Mouse (Mus musculus): Measurements from ENCODE around the gene Pdha1. TPM values are rescaled to one million over a fixed set of nuclear protein-coding genes. Genes with fewer than 3 reads are reported as not detected.

The Pdha1 gene
- polyA plus RNA-seq, 1 experiment from 2014 or later: 106 TPM

DNA sequence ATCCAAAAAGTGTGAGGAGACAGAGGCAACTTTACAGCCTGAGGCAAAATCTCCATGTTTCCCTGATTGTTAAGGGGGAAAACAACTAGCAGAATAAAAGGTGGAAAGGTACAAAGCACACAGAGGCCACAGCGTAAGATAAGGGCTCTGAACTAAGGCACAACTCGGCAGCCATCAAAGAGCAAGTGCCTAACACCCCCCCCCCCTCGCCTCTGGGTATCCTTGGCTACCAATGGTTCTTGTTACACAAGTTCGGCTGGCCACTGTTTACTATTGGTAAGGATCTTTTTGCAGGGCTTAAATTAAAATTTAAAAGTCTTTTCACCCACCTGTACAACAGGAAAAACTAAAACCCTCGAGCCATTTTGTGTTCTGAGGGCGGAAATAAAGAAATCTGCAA lies 2.5 kb downstream of the Pdha1 start:
- Histone ChIP-seq H3K4me3 (peak overlapping the region; percentile 15), H3K9ac (no peak overlapping the region), H3K4me2 (peak overlapping the region; percentile 63), H3K4me1 (replicated peaks) (peaks cover 19% of the 10 kb centered on the region), H3K27me3 (0 out of 2 replicates have a peak, but pooled peaks cover 2% of the 10 kb centered on the region), H3K9me3 (no peaks in the 10 kb centered on the region), H3K27ac (no peak overlapping the region), H3K36me3 (no peaks in the 10 kb centered on the region; the same call in none of the 2 replicates)
- WGBS: 36% methylated on average over 6 of the region's 6 CpGs
- no peak for ATAC-seq (ENCODE audit: low FRiP score)

- H3K4me1 ChIP-seq (replicated peaks): peaks cover 19% of the 10 kb centered on the region
- 88% methylated on average over 11 of the region's 11 CpGs for WGBS
- no peak overlapping the region for H3K4me2 ChIP-seq
- no peaks in the 10 kb centered on the region for H3K9me3 ChIP-seq
- no peak for ATAC-seq (ENCODE audit: low FRiP score)
- H3K4me3 ChIP-seq: no peak overlapping the region
- no peak overlapping the region for H3K27ac ChIP-seq
- 0 out of 2 replicates have a peak, but pooled peaks cover 2% of the 10 kb centered on the region for H3K27me3 ChIP-seq
- H3K36me3 ChIP-seq: peaks cover 2% of the 10 kb centered on the region
- H3K9ac ChIP-seq: no peak overlapping the region
Observed at GRCm38 (mm10) chrX:160134136-160134843, 3.9 kb downstream of the Pdha1 start.

DNA sequence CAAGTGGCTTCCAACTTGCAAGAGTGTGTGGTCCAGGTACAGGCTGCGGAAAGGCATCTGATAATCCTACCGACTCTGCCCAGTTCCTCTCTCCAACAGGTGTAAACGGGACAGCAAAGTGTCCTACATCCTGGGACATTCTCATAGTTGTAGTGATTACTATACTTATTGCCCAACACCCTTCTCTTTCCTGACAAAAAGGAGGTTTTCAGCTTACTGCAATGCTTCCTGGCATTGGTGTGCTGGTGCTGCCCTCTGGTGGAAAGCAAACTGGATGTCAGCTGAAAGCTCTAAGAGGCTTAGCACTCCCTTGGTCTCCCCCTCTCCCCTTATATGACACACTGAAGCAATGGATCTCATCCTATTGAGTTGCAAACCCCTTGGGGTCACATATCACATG lies 21.6 kb downstream of the Pdha1 start:
- no peak overlapping the region for H3K27ac ChIP-seq
- WGBS: 76% methylated on average over 3 of the region's 3 CpGs
- H3K9ac ChIP-seq: no peak overlapping the region
- no peak overlapping the region for H3K4me2 ChIP-seq
- H3K27me3 ChIP-seq: peaks cover 8% of the 10 kb centered on the region
- 0 out of 2 replicates have a peak, but pooled peaks have one; percentile 46 for ATAC-seq (ENCODE audit: low FRiP score)
- H3K4me1 ChIP-seq (replicated peaks): no peaks in the 10 kb centered on the region
- no peaks in the 10 kb centered on the region for H3K9me3 ChIP-seq
- no peak overlapping the region for H3K4me3 ChIP-seq
- peaks cover 1% of the 10 kb centered on the region; the same call in 1 of the 2 replicates for H3K36me3 ChIP-seq

DNA sequence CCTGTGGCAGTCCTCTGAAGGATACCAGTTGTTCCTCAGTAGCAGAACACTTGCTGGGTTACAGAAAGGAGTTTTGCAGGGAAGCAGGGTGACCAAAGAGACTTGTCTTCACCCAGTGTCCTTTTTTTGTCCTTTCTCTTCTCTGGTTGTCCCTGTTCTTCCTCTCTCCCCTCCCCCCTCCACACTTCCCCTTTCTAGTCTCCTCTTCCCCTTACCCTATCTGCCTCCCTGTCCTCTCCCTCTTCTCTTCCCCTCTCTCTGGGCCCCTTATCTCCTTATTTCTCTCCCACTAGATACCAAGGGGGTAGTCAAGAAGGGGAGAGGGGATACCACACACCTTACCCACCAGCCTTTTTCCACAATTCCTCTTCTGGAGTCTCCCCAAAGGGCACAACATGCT lies 22.1 kb downstream of the Pdha1 start:
- no peaks in the 10 kb centered on the region for H3K9me3 ChIP-seq
- no peaks in the 10 kb centered on the region for H3K4me1 ChIP-seq (replicated peaks)
- H3K4me3 ChIP-seq: no peak overlapping the region
- no peak overlapping the region for H3K4me2 ChIP-seq
- no peak overlapping the region for H3K9ac ChIP-seq
- H3K36me3 ChIP-seq: no peaks in the 10 kb centered on the region
- H3K27ac ChIP-seq: no peak overlapping the region
- peaks cover 8% of the 10 kb centered on the region for H3K27me3 ChIP-seq
- ATAC-seq (ENCODE audit: low FRiP score): no peak

DNA sequence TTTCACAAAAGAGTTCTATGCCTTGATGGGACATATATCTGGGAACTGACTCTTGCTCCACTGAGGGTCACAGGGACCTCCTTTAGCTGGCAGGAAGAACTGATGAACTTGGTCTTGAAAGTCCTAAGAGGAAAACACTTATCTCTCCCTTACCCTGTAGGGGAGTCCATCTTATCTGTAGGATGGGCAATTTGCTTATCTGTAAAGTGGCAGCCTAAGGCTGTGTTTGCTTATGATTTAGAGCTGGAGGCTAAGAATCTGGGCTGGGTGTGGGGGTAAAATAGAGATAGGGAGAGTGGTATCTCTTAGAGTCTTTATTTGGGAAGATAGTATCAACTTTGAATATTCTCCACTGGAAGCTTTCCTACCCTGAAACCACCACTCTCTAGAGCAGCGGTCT lies 24.4 kb downstream of the Pdha1 start:
- WGBS: 100% methylated on average over 1 of the region's 1 CpGs
- no peak for ATAC-seq (ENCODE audit: low FRiP score)
- peaks cover 8% of the 10 kb centered on the region for H3K27me3 ChIP-seq
- H3K4me1 ChIP-seq (replicated peaks): no peaks in the 10 kb centered on the region
- H3K9ac ChIP-seq: no peak overlapping the region
- H3K4me3 ChIP-seq: no peak overlapping the region
- no peak overlapping the region for H3K27ac ChIP-seq
- H3K36me3 ChIP-seq: no peaks in the 10 kb centered on the region
- H3K9me3 ChIP-seq: no peaks in the 10 kb centered on the region
- no peak overlapping the region for H3K4me2 ChIP-seq

GRCm38 (mm10) chrX:160107817-160108216 lies 30.4 kb downstream of the Pdha1 start:
- no peak overlapping the region for H3K4me2 ChIP-seq

DNA sequence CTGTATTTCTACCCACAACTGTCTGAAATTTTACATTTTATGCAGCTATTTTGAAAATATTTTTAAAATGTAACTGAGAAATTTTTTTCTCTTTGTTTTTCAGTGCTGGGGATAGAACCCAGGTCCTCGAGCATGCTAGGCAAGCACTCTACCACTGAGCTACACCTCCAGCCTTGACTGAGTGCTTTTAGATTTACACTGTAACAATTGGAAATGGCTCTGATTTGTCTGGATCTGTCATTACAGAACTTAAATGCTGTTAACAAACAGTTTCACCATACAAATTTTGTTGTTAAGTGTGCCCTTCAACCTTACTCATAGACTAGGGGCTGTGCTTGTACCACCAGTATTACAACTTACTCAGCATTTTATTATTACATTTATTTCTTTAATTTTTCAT lies 46.2 kb downstream of the Pdha1 start:
- no peaks in the 10 kb centered on the region for H3K9me3 ChIP-seq
- no peak for ATAC-seq (ENCODE audit: low FRiP score)
- H3K27me3 ChIP-seq: peaks cover 4% of the 10 kb centered on the region; the same call in 1 of the 2 replicates
- H3K36me3 ChIP-seq: no peaks in the 10 kb centered on the region
- no peak overlapping the region for H3K9ac ChIP-seq
- H3K27ac ChIP-seq: no peak overlapping the region
- no peaks in the 10 kb centered on the region for H3K4me1 ChIP-seq (replicated peaks)
- no peak overlapping the region for H3K4me2 ChIP-seq
- 83% methylated on average over 1 of the region's 1 CpGs for WGBS
- no peak overlapping the region for H3K4me3 ChIP-seq

More at GRCm38 (mm10) chrX:160107817-160108216, 30.4 kb downstream of the Pdha1 start:
- 72% methylated on average over 4 of the region's 4 CpGs for WGBS
- H3K9me3 ChIP-seq: no peaks in the 10 kb centered on the region
- no peaks in the 10 kb centered on the region for H3K4me1 ChIP-seq (replicated peaks)
- no peak overlapping the region for H3K27ac ChIP-seq
- no peak for ATAC-seq (ENCODE audit: low FRiP score)
- H3K36me3 ChIP-seq: no peaks in the 10 kb centered on the region
- no peaks in the 10 kb centered on the region for H3K27me3 ChIP-seq
- H3K4me3 ChIP-seq: no peak overlapping the region
- no peak overlapping the region for H3K9ac ChIP-seq

Other genes starting within 250 kb of the Pdha1 start
- gene Map3k15, start 150.0 kb downstream of the Pdha1 start, polyA plus RNA-seq (2015; fragmentation: Nextera tagmentation; extraction: Ambion mirVana): 0.10 and 0.16 TPM in 2 replicates